Mouse (Mus musculus): ENCODE results near the gene Serpina3n.

- TF ChIP-seq POLR2A (IDR thresholded peaks at IDR 0.05; ENCODE audit: low read depth, low read length) (no peak), CHD2 (IDR thresholded peaks at IDR 0.05; ENCODE audit: low read length) (no peak), MAZ (IDR thresholded peaks at IDR 0.05; ENCODE audit: low read depth, low read length) (no peak)
These were observed 9.2 kb downstream of the Serpina3n start for GRCm38 (mm10) chr12:104415625-104416315.
